Mouse (Mus musculus) cerebellum, postnatal 36 days (tissue): ENCODE measurements at regions not wholly inside any gene's neighbourhood (a gene's known extent, or its start where the extent isn't known, plus 50 kb on each side); places are given as distances from the start of the nearest gene placed in this dataset.

Source experiments
- DNase-seq, 2 experiments: peaks; one replicate each; pipeline ENCODE4 v3.0.0; 2021 to 2022; ENCODE audit warnings: mixed read lengths in 2 of 2

- DNase-seq = no peak
These were observed 59.7 kb downstream of the H2al1j start for GRCm38 (mm10) chrX:11387200-11387940.

GRCm38 (mm10) chrX:11388860-11389259 lies 61.2 kb downstream of the H2al1j start:
- no peak for DNase-seq

GRCm38 (mm10) chrX:11400406-11400805 lies 72.8 kb downstream of the H2al1j start:
- no peak for DNase-seq

GRCm38 (mm10) chrX:11404369-11404768 lies 76.7 kb downstream of the H2al1j start:
- peak in 1 of 2 experiments; percentile 3 for DNase-seq

- DNase-seq = no peak
These were observed 84.7 kb downstream of the H2al1j start for GRCm38 (mm10) chrX:11412316-11412826.

- DNase-seq = no peak
These were observed 88.0 kb downstream of the H2al1j start for GRCm38 (mm10) chrX:11415662-11416061.

GRCm38 (mm10) chrX:11416510-11416909 lies 88.9 kb downstream of the H2al1j start:
- no peak for DNase-seq

GRCm38 (mm10) chrX:11417861-11418260 lies 90.2 kb downstream of the H2al1j start:
- no peak for DNase-seq

- DNase-seq = no peak
These were observed 90.6 kb downstream of the H2al1j start for GRCm38 (mm10) chrX:11418261-11418660.

- DNase-seq = no peak
These were observed 91.6 kb downstream of the H2al1j start for GRCm38 (mm10) chrX:11419162-11419631.

GRCm38 (mm10) chrX:11432403-11433004 lies 104.9 kb downstream of the H2al1j start:
- DNase-seq = no peak

GRCm38 (mm10) chrX:11435338-11435737 lies 107.7 kb downstream of the H2al1j start:
- no peak for DNase-seq

- peak in 1 of 2 experiments; percentile 5 for DNase-seq
These were observed 109.7 kb downstream of the H2al1j start for GRCm38 (mm10) chrX:11437151-11437944.

GRCm38 (mm10) chrX:11443543-11443942 lies 115.9 kb downstream of the H2al1j start:
- no peak for DNase-seq

GRCm38 (mm10) chrX:11444261-11444725 lies 116.7 kb downstream of the H2al1j start:
- DNase-seq = peak; percentile 34 to 43

GRCm38 (mm10) chrX:11448711-11449110 lies 121.1 kb downstream of the H2al1j start:
- no peak for DNase-seq

- no peak for DNase-seq
These were observed 130.9 kb downstream of the H2al1j start for GRCm38 (mm10) chrX:11458521-11458920.

- DNase-seq = no peak
These were observed 136.4 kb downstream of the H2al1j start for GRCm38 (mm10) chrX:11463955-11464511.

GRCm38 (mm10) chrX:11466191-11466590 lies 138.6 kb downstream of the H2al1j start:
- no peak for DNase-seq

GRCm38 (mm10) chrX:11479696-11480339 lies 152.2 kb downstream of the H2al1j start:
- DNase-seq = no peak

GRCm38 (mm10) chrX:11482141-11482540 lies 154.5 kb downstream of the H2al1j start:
- peak; percentile 16 to 31 for DNase-seq

GRCm38 (mm10) chrX:11486588-11486987 lies 159.0 kb downstream of the H2al1j start:
- DNase-seq = no peak
